Mouse (Mus musculus) megakaryocyte, embryonic 14.5 days (primary cell): ENCODE measurements around the gene Rab37.

Source experiments
- FLI1 ChIP-seq: IDR thresholded peaks from 2 replicates; pipeline ENCODE4 v1.6.1; 2012; ENCODE audit warnings: low read length, inconsistent platforms, mixed read lengths
- GATA1 ChIP-seq: IDR thresholded peaks from 3 replicates; pipeline ENCODE4 v1.6.1; 2012; ENCODE audit warnings: mixed read lengths, low read length, inconsistent platforms, borderline replicate concordance

DNA sequence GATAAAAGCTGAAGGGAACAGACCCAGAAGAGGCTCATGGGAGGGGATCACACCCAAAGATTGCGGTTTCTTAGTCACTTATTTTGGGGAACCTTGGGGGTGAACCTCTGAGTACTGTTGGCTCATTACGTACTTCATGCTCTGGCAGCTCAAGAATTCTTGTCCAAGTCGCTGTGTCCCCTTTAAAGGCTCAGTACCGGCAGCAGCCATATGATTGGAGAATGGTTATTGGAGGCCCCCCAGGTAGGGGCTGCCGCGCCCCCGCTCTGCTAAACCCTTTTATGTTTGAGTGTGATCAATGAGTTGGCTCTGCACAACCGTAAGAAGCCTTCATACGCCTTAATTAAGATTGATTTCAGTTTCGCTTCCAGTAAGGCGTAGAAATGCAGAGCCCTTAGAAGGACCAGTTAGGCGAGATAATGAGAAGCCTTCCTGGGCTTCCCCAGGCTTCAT lies 107.7 kb downstream of the Rab37 start:
- TF ChIP-seq GATA1, result no peak
- TF ChIP-seq FLI1, result no peak
